Mouse (Mus musculus) liver, adult (tissue): ENCODE data around the gene Gm973.

Experiments used
- GATA4 ChIP-seq: IDR thresholded peaks from 2 replicates; pipeline ENCODE4 v1.6.1; 2014; ENCODE audit warnings: mild to moderate bottlenecking, low read length; ENCODE audit not compliant: insufficient replicate concordance

The Gm973 gene

DNA sequence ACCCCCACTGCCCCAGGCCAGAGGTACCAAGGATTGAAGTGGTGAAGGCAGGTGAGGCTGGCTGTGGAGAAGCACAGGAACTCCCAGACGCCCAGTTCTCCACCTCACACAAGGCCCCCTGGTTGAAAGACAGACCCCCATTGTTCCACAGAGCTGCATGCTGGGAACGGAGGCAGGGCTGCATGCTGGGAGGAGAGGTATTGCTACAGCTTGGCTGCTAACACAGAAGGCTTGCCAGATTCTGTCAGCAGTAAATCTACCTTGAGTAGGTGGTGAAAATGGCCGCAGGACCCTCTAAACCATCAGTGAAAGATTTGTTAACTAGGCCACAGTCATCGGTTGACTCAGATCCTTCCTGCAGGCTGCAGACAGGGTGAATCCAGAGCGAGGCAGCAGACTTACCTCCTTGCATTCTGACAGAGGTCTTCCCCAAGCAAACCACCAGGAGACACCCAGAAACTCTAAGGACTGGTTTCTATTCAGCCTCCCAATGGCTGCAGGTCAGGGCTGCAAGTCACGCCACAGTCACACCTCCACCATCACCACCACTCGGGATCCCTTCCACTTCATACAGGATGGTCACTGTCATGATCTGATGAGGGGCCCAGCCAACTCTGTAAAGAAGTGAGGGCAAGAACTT, 33.1 kb downstream of the Gm973 start:
- TF ChIP-seq GATA4, result no peak

DNA sequence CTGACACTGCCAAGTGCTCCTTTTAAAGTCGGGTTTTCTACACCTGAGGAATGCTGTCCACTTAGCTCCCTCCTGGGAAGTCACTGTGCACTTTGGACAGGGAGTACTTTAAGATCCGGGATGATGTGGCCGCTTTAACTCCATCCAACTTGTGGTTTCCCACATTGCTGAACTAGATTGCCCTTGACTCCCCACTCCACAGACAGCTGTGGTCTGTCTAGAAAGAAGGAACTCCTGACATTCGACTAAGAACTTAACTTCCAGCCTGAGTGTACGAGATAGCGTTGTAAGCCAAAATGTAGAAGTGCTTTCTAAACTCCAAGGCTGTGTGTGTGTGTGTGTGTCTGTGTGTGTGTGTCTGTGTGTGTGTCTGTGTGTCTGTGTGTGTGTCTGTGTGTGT, 34.2 kb downstream of the Gm973 start:
- no peak for TF ChIP-seq GATA4

DNA sequence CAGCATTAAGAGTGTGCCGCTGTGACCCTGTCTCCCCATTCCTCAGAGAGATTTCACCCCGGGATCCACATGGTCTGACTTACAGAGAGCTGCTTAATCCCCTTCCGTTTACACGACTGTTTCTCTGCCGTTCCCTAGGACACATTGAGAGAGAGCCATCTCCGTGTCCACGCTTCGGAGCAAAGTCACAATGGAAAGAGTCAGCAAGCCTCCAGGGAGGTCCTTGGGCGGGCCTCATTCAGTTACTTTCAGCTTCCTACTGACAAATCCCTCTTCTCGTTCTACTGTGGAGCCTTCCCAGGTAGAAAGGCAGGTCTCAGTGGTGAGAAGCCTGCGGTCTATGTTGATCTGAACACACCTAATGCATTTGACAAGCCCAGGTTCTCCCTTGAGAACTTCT, 34.9 kb downstream of the Gm973 start:
- TF ChIP-seq GATA4, result no peak

DNA sequence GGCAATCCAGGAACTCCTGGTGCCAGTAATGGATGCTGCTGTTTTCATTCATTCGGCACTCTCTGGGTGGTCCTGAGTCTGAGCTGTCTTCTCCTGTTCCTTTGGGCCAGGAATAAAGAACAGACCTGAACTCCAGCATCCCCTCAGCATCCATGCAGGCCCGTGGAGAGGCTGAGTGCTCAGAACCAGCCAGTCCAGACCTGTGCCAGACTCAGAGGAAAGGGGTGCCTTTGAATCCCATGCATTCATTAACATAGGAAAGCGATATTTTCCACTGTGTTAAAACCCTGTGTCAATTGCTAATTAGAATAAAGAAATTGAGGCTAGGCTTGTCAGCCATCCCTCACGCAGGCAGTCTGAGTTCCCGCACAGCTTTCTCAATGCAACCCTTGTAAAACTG, 37.6 kb downstream of the Gm973 start:
- no peak for TF ChIP-seq GATA4

DNA sequence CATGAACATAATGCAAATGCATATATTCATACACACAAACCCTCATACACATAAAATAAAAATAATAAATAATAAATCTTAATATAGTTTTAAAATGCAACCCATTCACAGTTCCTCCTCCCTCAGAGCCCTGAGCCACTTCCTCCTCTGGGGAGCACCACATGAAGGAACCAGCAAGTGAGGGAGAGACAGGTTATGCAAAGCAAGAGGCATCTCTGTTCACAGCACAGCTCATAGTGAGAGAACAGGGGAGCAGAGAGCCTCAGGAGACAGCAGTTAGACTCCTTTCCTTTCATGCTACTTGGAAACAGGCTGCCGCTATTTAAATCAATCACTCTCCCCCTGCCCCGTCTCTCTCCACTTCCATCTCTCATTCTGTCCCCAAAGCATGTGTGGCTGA, 47.5 kb downstream of the Gm973 start:
- TF ChIP-seq GATA4, result no peak

DNA sequence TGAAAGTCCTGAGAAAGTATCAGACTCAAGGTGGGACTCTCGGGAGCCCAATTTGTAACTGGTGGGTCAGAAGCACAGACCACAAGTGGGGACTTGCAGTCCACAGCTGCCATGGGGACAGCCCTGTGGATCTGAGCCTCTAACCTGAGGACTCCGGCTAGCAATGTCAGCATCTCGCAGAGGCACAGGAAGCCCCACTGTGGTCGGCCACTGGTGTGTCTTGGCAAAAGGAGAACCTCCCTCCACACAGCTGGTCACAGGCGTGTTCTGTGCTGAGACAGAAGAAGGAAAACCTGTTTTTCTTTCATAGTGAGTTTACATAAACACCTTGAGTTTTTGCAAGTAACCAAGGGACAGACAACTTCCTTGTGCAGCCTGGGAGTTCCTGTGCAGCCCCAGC, 49.7 kb downstream of the Gm973 start:
- no peak for TF ChIP-seq GATA4

DNA sequence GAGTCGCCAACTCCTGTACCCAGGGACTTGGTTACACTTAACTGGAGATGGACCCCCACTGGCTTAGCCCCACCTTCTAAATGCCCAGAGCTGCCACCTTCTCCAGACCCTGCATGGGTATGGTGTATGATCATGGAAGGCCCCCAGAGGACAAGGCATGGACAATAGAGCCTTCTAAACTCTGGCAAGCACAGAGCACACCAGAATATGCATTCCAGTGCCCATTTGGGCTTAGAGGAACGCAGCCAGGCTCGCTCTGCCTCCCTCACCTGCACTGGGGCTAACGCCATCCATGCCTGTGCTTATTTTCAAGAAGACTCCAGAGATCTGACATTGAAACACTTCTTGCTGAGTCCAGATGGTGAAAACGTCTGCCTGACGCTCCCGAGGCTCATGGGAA, 50.2 kb downstream of the Gm973 start:
- no peak for TF ChIP-seq GATA4

DNA sequence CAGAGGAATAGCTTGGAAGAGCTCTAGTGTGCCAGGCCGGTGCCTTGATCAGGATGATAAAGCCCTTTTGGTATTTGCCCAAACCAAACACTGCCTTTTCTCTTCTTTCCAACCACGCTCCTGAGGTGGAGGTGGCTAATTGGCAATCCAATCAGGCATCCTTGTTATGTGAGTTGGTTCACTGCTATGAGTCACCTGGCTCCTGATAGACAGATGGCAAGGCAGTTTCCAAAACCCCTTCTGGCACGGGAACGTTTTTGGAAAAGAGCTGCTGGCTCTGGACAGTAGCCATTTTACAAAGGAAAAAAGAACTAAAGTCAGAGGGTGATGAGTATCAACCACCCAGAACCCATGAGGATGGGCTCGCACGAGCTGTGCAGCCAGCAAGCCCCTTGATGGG, 50.9 kb downstream of the Gm973 start:
- TF ChIP-seq GATA4, result no peak

DNA sequence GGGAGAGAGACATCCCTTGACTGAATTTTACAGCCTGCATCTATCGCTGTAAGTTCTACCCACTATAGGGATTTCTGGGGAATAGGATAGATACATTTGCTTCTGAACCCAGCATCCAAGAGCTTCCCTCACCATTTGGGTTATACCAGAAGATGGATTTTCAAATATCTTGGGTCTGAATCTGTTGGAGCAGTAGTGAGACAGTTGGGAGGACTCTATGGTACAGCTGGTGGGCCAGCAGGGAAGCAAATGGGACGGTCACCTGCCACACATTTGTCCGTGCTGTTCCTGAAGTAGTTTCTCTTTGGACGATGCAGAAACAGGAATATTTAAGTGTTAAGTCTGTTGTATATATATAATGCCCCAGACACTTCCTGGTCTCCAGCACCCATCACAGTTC, 51.5 kb downstream of the Gm973 start:
- TF ChIP-seq GATA4, result no peak

DNA sequence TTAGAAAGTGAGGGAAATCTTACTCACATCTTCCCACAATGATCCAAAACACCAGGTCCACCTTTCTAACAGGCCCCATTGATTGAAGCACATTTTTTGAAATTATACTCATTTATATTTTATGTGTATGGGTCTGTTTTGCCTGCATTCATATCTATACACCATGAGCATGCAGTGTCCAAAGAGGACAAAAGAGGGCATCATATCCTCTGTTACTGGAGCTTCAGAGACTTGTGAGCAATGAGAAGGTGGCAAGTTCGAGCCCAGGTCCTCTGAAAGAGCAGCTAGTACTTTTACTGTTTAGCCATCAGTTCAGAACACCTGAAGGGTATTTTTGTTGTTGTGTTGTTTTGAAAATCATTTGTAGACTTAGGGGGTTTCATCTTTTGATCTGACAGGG, 52.2 kb downstream of the Gm973 start:
- TF ChIP-seq GATA4, result no peak

DNA sequence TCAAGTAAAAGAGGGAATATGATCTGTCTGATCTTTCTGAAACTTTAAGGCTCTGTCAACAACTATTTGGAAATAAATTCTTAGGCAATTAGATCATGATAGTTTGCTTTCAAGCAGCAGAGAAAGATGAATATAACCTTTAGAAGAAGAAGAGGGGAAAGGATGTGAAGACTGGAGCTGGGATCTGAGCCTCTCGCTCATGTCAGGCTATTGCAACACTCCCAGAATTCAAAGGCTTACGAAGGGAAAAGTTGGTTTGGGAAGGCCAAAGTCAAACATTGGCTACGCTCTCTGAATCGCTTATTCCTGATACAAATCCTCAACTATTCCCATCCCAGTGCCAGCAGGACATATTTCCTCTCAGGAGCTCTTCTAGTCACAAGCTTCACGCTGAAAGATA, 53.2 kb downstream of the Gm973 start:
- no peak for TF ChIP-seq GATA4

DNA sequence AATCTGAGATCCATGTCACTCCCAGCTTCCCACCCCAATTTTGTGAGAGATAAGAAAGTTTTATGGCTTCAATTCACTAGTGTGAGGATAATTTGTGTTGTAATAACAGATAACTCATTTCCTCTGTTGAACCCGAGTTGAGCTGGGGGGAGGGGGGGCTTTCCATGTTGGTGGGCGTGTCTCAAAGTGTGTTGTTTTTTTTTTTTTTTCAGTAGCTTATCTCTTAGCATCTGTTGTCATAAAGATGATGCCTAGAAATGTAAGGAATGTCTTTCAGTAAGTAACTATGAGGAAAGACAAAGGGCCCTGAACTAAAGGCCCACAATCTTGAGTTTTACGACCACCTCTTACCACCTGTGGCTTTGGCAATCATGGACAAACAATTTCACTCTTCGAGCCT, 54.7 kb downstream of the Gm973 start:
- no peak for TF ChIP-seq GATA4

DNA sequence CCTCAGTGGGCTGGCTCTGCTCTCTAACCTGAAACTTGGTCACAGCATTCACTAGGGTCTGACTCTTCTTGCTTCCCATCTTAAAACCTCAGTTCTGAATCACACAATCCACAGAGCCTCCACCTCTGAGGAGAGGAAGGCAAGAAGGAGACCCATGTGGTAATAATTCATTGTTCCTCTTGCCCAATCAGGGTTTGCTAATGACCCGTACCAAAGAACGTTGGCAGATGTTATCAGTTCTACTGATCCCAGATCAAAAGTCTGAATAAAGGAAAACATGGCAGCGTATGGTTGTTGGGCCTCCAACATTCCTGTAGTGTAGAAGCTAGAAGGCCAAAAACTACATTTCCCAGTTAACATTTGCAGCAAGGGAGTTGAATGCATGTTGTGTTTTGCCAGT, 55.4 kb downstream of the Gm973 start:
- no peak for TF ChIP-seq GATA4

DNA sequence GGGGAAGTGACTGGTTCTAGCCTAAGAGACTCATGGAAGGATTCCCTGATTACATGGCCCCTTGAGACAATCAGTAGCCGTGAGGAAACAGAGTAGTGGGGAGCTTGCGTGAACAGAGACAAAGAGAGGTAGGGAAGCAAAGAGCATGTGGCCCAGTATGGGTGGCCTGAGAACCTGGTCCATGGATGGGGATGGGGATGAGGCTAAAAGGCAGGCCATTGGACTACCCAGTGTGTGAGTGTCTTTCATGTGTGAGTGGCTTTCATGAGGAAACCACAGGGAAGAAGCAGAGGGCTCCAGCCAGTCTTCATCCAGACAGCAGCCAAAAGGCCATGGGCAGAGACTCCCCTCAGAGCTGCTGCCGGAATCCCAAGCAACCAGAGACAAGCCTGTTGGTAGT, 57.8 kb downstream of the Gm973 start:
- TF ChIP-seq GATA4, result no peak

DNA sequence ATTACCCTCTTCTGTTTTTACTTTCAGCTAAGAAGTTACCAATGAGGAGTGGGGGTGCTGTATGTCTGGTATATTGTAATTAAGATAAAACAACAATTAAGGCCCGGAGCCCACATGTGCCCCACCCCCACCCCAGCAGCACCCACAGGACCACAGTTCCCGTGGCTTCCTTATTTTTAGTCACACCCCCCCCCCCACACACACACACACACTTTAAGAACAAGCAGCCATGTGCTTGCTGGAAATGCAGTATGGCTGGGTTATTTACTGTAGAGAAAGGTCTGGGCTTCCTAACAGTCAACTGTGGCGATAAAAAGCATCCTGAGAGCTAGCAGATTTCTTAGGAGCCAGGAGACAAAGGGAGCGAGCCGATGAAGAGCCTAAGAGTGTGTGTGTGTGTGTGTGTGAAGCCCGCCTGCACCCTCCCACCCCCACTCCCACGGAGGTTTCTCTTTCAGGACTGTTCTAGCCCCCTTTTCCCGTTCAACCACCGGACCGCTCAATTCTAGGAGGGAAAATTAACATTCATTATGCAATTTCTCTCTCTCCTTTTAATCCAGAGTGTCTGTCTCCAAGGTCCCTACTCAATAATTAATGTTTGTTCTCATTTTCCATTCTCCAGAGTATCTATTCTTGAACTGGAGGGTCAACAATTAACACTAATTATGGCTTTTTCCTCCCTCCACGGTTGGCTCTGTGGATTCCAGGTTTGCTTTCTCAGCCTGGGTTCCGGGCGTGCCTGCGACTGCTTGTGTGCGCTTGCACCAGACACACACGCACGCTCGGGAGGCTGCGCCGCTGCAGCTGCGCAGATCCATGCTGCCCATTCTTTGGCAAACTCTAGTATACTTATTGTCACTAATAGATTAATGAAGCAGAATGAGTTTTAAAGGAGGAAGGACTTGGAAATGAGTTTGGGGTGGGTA, 58.5 kb downstream of the Gm973 start:
- no peak for TF ChIP-seq GATA4

DNA sequence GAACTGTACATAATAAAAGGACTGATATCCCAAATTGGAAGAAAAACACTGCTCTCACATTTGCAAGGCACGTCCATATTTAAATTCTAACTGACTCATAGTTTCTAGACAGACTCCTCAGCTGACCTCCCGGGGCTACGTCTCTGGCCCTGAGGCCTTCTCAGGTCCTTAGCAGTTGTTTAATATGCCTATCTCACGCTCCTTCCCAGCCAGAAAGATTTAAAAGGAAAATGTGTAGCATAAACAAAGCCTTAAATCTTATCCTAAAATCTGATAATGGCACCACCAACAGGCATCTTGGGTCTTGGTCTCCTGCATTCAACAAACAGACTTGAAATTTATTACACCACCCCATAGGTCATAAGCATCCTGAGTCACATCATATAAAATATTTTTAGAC, 62.7 kb downstream of the Gm973 start:
- no peak for TF ChIP-seq GATA4

DNA sequence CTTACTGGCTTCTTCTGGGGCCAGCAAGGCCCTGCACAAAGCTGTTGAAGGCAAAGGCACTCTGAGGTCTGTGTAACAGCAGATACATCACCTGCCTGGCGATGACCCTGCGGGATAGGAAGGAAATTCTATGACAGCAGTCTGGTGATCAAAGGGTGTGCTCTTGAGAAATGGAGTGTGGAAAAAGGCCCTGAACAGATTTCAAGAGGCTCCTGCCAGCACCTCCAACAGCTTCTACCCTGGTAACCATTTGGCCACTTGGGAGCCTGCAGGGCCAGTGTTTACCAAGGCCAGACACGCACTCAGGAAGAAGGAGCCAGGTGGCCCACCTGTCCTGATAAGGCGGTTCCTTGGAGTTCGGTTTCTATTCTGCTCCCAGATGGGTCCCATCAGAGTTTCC, 63.3 kb downstream of the Gm973 start:
- TF ChIP-seq GATA4, result no peak
